Mouse (Mus musculus) embryonic stem cell, embryonic (primary cell): ENCODE data around the gene Dppa4.

Experiments
- CTCF ChIA-PET, 4 experiments: fragments of 300-600 bp in 2 of 4; fragments of 350-600 bp in 2 of 4; sonication (Branson Sonifier 250); formaldehyde crosslinking; loops; one replicate each; lab custom pipeline; 2022; ENCODE audit warnings: inconsistent platforms in 2 of 4; lab: Charles Lee
- POLR2A ChIA-PET, 4 experiments: fragments of 300-600 bp in 2 of 4; fragments of 350-600 bp in 2 of 4; sonication (Branson Sonifier 250); formaldehyde crosslinking; loops; one replicate each; lab custom pipeline; 2022; ENCODE audit warnings: antibody characterized with exemption in 4 of 4, inconsistent platforms in 1 of 4; lab: Charles Lee

The Dppa4 gene

DNA sequence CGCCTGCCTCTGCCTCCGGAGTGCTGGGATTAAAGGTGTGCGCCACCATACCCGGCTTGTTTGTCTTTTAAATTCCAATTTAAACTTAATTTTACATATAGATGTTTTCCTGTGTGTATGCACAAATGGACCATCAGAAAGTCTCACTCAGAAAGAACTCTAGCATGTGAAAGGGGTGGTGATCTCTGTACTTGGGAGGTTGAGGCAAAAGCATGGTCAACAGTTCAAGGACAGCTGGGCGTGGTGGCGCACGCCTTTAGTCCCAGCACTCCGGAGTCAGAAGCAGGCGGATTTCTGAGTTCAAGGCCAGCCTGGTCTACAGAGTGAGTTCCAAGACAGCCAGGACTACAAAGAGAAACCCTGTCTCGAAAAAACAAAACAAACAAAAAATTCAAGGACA is 25.4 kb downstream of the Dppa4 start:
- CTCF ChIA-PET, result interaction anchor here in 2 of 4 experiments (0.6 to 2.2 kb wide), 2 partner anchors 11 to 90 kb away, joined by 3 to 8 read pairs; no protein-coding TSS in a partner anchor
- POLR2A ChIA-PET, result interaction anchor here in 3 of 4 experiments (0.6 to 3.9 kb wide), 13 partner anchors 11 to 307 kb away, joined by 3 to 20 read pairs (median 7); no protein-coding TSS in a partner anchor

DNA sequence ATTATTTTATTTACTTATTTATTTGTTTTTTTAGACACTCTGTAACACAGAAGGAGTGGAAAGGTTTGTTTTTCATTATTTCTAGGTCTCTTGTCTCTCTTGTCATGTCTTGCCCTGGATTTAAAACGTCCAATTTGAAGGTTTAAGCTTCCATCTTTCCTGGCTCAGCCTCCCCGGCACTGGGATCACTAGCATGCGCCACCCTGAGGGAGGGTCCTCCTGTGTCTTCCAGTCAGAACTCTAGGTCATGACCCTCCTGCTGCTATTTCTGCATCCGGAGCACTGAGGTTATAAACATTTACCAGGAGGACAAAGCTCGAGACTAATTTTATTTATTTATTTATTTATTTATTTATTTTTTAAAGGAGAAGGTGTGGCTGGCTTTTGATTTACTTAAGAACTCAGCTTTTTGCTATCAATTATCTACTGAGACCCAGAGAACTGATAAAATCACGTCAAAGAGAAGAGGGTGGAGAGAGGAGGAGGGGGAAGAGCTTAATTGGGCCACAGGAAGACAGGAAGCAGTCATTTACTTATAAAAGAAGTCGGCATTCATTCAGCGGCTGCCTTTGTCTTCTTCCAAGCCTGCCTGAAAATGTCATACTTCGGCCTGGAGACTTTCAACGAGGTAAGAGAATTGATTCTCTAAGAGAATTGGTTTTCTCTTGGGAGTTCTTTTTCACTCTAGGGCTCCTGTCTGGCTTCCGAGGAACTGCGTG is 26.5 kb downstream of the Dppa4 start:
- ChIA-PET POLR2A (interaction anchor here in 3 of 4 experiments (0.6 to 3.9 kb wide), 38 partner anchors 8 to 965 kb away, joined by 3 to 20 read pairs (median 4); partner anchors contain the start of genes Dppa4 (in 2 of the 3) and Morc1 (in 1 of the 3)), CTCF (interaction anchor here in 2 of 4 experiments (1.0 to 2.2 kb wide), 2 partner anchors 10 to 28 kb away, joined by 5 to 8 read pairs; no protein-coding TSS in a partner anchor)

DNA sequence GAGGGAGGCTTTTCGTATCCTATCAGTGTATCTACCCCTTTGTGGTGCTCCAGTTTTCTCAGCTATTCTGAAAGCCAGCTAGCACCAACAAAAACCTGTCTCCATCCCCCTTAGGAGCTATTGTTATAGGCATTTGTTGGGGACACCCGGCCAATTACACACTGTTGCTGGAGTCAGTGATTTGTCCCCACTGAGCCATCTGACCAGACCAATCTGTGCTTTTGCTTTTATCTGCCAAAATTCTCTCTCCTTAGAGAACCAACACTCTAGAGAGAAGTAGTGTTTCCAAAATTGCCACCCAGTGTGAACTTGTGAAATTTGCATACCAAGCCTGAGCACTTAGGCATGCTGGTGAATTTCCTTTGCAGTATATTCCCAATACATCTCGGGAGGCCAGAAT is 31.8 kb downstream of the Dppa4 start:
- ChIA-PET CTCF (interaction anchor here in 1 of 4 experiments (2.0 kb wide), 1 partner anchor 33 kb away, joined by 6 read pairs; no protein-coding TSS in a partner anchor), POLR2A (interaction anchor here in 2 of 4 experiments (1.3 to 2.6 kb wide), 3 partner anchors 11 to 33 kb away, joined by 3 to 34 read pairs (median 10); partner anchors contain the start of gene Dppa2 (in 1 of the 2))

DNA sequence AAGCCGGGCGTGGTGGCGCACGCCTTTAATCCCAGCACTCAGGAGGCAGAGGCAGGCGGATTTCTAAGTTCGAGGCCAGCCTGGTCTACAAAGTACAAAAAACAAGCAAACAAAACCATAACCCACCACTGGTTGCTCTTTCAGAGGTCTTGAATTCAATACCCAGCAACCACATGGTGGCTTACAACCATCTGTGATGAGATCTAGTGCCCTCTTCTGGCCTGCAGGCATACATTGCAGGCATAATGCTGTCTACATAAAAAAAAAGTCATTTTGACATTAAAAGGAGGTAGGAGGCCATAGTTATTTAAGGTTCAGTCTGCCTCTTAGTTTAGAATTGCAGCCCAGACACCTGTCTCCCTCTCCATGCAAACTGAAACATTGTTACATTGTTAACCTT is 37.2 kb downstream of the Dppa4 start:
- POLR2A ChIA-PET, result interaction anchor here (0.6 to 2.9 kb wide), 11 partner anchors 9 to 608 kb away, joined by 3 to 20 read pairs (median 4); partner anchors contain the start of gene Dppa2 (in 2 of the 4)
- CTCF ChIA-PET, result interaction anchor here in 1 of 4 experiments (1.5 kb wide), 1 partner anchor 11 kb away, joined by 8 read pairs; no protein-coding TSS in a partner anchor

DNA sequence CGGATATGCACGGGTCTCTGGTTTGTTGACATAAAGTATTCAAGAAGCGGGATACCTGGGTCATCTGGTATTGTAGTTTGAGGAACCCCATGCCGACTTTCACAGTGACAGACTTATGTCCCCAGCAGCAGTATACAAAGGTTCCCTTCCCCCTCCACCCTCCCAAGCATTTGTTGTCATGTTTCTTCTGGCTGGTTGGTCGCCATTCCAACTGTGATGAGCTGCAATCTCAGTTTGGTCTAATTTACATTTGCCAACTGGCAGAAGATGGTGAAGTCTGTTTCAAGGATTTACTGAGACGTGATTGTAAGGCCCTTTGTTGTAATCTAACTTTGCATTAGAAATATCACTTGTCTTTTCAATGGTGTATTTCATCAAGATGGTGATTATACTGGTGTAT is 39.6 kb downstream of the Dppa4 start:
- POLR2A ChIA-PET, result interaction anchor here in 3 of 4 experiments (0.7 to 2.9 kb wide), 7 partner anchors 9 to 38 kb away, joined by 3 to 13 read pairs (median 4); no protein-coding TSS in a partner anchor
- CTCF ChIA-PET, result no interaction called here

DNA sequence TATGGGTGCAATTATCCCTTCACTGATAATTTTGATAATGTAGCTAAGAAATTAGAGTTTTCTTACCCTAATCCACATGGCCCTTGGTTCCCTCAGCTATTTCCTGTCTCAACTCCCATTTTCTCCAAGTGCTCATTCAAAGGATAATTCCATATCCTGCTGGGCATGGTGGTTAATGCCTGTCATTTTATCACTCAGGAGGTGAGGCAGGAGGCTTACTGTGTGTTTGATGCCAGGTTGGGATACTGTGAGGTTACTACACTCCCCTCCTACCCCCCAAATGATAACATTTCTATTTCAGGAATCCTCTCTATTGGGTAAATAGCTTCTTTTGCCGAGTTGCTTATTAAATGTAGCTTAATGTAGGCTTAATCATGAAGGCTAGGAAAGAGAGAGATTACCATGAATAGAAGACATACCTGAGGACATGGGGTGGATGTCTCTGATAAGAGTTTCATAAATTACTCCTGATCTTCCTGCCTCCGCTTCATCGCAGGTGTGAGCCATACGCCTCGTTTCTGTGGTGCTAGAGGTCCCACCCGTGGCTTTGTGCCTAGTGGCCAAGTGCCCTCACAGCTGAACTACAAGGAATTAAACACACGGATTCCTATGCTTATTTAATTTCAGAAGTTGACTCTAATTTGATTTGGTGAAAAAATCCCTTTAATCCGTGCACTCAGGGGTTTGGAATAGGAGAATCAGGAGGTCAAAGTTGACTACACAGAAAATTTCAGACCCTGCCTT is 40.2 kb downstream of the Dppa4 start:
- POLR2A ChIA-PET, result interaction anchor here in 2 of 4 experiments (0.9 to 2.9 kb wide), 6 partner anchors 9 to 38 kb away, joined by 3 to 13 read pairs (median 4); no protein-coding TSS in a partner anchor
- CTCF ChIA-PET, result interaction anchor here in 1 of 4 experiments (0.7 kb wide), 1 partner anchor 400 kb away, joined by 3 read pairs; no protein-coding TSS in a partner anchor

DNA sequence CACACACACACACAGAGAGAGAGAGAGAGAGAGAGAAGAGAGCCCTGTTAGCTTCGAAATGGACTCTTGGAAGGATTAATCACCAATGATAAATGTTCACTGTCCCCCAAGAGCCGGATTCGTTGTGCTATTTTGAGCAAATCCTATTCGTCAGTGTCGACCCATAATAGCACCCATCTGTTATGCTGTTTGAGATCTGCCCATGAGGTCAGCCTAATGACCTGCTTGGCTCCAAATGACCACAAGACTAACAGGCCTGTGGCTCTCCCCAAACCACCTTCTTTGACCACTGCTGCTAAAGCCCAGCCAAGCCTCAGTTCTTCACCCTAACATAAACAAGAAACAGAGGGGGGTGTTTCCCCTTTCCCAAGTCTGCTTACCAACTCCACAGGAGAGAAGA is 43.4 kb downstream of the Dppa4 start:
- POLR2A ChIA-PET, result no interaction called here
- CTCF ChIA-PET, result no interaction called here

DNA sequence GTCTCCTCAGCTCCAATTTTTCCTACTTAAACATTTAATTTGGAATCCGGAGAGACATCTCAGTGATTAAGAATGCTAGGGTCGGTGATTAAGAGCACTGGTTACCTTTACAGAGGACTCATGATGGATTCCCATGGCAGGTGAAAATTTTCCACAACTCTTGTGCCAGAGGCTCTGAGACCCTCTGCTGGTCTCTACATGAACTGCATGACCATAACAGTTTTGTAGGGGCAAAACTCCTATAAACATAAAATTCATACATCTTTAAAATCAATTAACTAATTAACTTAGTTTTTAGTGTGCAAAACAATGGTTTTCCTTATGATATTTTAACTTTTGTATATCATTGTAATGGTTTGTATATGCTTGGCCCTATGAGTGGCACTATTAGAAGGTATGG is 44.9 kb downstream of the Dppa4 start:
- POLR2A ChIA-PET, result interaction anchor here in 1 of 4 experiments (0.7 kb wide), 1 partner anchor 64 kb away, joined by 3 read pairs; no protein-coding TSS in a partner anchor

DNA sequence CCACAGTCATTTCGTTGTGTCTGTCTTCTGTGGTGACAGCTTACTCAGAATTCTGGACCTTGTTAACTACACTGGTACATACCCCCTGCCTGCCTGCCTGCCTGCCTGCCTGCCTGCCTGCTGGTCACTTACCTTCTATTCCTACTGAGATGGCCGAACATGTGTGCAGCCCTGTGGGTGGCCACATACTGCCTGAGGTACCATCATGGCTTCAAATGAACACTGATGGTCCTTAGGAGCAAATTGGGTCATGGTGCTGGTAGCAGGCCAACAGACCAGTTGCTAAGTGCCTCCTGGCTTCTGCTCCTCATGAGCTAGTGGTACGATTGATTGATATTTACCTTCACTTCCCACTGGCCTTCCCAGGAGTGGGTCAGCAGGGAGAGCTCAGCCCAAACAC is 48.3 kb downstream of the Dppa4 start:
- POLR2A ChIA-PET, result no interaction called here
- CTCF ChIA-PET, result interaction anchor here in 1 of 4 experiments (0.6 kb wide), 1 partner anchor 71 kb away, joined by 4 read pairs; no protein-coding TSS in a partner anchor

More for the DNA sequence above, 44.9 kb downstream of the Dppa4 start:
- CTCF ChIA-PET, result no interaction called here

DNA sequence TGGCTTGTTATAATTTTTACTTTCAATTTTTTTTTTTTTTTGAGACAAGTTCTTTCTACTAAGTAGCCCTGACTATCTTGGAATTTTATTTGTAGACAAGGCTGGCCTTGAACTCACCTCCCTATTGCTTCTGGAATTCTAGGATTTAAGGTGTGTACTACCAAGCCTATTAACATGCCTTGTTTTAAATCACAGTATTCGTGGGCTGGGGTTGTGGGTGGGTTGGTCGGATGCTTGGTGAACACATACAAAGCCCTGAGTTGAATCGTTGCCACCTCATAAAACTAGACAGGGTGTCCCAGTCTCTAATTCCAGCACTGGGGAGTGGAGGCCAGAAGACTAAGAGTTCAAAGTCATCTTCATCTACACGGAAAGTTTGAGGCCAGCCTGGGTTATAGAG is 51.8 kb downstream of the Dppa4 start:
- ChIA-PET POLR2A (interaction anchor here in 1 of 4 experiments (1.5 to 2.7 kb wide), 2 partner anchors 10 to 26 kb away, joined by 3 to 8 read pairs; no protein-coding TSS in a partner anchor), CTCF (no interaction called here)
